Mouse (Mus musculus) brain, embryonic 14.5 days (tissue): Measurements from ENCODE around the gene Prkrip1.

Experiments used
- CTCF ChIP-seq: fragments of 200-500 bp; IDR thresholded peaks from 2 replicates; pipeline ENCODE4 v1.5.1; 2012; ENCODE audit warnings: inconsistent platforms, mild to moderate bottlenecking, moderate library complexity, borderline replicate concordance; ENCODE audit not compliant: insufficient read depth, insufficient read length; ENCODE audit errors: extremely low read depth
- POLR2A ChIP-seq: fragments of 200-500 bp; IDR thresholded peaks from 2 replicates; pipeline ENCODE4 v1.6.1; 2012; ENCODE audit warnings: mild to moderate bottlenecking, inconsistent platforms, borderline replicate concordance; ENCODE audit not compliant: poor library complexity, insufficient read depth, insufficient read length, severe bottlenecking; ENCODE audit errors: extremely low read depth

DNA sequence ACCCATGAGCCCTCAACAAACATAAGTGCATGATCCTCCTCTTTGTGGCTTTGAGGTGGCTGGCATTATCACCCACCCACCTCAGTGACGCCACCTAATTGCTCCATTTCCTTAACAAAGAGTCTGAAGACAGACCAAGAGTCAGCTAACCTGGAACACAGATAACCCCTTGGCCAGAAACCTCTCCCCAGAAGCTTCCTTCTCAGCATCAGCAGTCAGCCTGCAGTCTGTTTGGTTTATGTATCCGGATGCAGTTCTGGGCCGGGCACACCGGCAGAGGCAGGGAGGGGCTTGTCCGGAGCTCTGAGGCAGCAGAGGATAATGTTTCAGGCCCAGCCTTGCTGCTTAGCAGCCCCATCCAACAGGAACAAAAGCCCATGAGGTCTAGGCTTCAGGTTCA, 19.2 kb downstream of the Prkrip1 start:
- TF ChIP-seq POLR2A (no peak), CTCF (no peak)
